Mouse (Mus musculus) intestine, postnatal 0 days (tissue): ENCODE data around the gene Abcg3. TPM values are rescaled to one million over a fixed set of nuclear protein-coding genes. Genes with fewer than 3 reads are reported as not detected.

ENCODE experiments used
- ATAC-seq: fragments of 200-750 bp; cut with Nextera tagmentation; 2 replicates; pipeline ENCODE4 v1.8.0; 2017; ENCODE audit warnings: mild to moderate bottlenecking, moderate TSS enrichment, moderate library complexity
- H3K27ac ChIP-seq: fragments of 300-500 bp; sonication (generic); 2 replicates; pipeline ENCODE4 v1.5.1; 2014; ENCODE audit warnings: mild to moderate bottlenecking, low read depth, low read length, moderate library complexity
- H3K27me3 ChIP-seq: fragments of 300-500 bp; sonication (generic); replicated peaks from 2 replicates; pipeline ENCODE4 v1.6.1; 2014; ENCODE audit warnings: low read length, mixed read lengths; ENCODE audit not compliant: control insufficient read depth, insufficient read depth
- H3K36me3 ChIP-seq: fragments of 300-500 bp; sonication (generic); 2 replicates; pipeline ENCODE4 v1.6.1; 2014; ENCODE audit warnings: mild to moderate bottlenecking, moderate library complexity; ENCODE audit not compliant: control insufficient read depth, insufficient read depth
- H3K4me1 ChIP-seq: fragments of 300-500 bp; sonication (generic); replicated peaks from 2 replicates; pipeline ENCODE4 v1.6.1; 2014; ENCODE audit warnings: antibody characterized with exemption, low read length, mixed read lengths; ENCODE audit not compliant: control insufficient read depth, insufficient read depth
- H3K4me2 ChIP-seq: fragments of 300-500 bp; sonication (generic); replicated peaks from 2 replicates; pipeline ENCODE4 v1.6.1; 2014; ENCODE audit warnings: low read depth, mild to moderate bottlenecking, moderate library complexity
- H3K4me3 ChIP-seq: fragments of 300-500 bp; sonication (generic); 2 replicates; pipeline ENCODE4 v1.5.1; 2014; ENCODE audit warnings: low read depth, low read length
- H3K9ac ChIP-seq: fragments of 300-500 bp; sonication (generic); 2 replicates; pipeline ENCODE4 v1.6.1; 2014; ENCODE audit warnings: mild to moderate bottlenecking, low read depth, low read length
- H3K9me3 ChIP-seq: fragments of 300-500 bp; sonication (generic); 2 replicates; pipeline ENCODE4 v1.6.1; 2016; ENCODE audit warnings: mixed run types; ENCODE audit not compliant: control insufficient read depth
- CTCF ChIP-seq: sonication (generic); IDR thresholded peaks from 2 replicates; pipeline ENCODE4 v1.5.1; 2016; ENCODE audit warnings: low read depth, mild to moderate bottlenecking, control low read depth, antibody characterized with exemption, moderate library complexity
- WGBS: fragments of 180-500 bp; shearing (Covaris S2); extraction: QIAGEN DNeasy Blood & Tissue Kit; methylation state at CpG from one replicate; pipeline ENCODE4 v1.1.7; 2014; 5-methylcytosine and 5-hydroxymethylcytosine counted together
- polyA plus RNA-seq: library from polyadenylated mRNA; unstranded; fragments of >200 nt; fragmentation: Nextera tagmentation; extraction: Ambion mirVana; gene quantifications from 2 replicates; pipeline ENCODE4 v1.2.1, GENCODE M21; 2015

The Abcg3 gene
- 1.6 and 1.9 TPM in 2 replicates for polyA plus RNA-seq

DNA sequence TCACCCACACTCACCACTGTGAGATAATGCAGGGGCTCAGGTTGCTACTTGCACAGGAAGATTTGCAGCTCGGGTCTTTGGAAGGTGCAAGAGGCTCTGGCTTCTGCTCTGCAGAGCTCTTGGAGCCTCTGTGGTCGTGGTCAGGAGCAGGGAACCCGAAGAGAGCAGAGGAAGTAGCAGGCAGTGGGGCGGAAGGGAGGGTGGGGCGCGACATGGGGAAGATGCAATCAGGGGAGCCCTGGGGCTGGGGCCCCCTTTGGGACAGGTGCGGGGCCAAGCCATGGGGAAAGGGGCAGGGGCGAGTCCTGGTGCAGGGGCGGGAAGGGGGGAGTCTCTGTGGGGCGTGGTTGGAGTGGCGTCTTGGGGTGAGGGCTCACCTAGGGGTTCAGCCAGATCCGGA is at the start of gene Abcg3:
Gene Abcg3, minus strand, starts transcription at position 184 of the 400 bp plus-strand sequence.
- Histone ChIP-seq H3K9me3 (no peaks in the 10 kb centered on the region), H3K4me2 (peak within 1 kb of the TSS; percentile 58), H3K9ac (no peak within 1 kb of the TSS), H3K4me1 (no peaks in the 10 kb centered on the region), H3K27ac (no peak within 1 kb of the TSS), H3K27me3 (no peaks in the 10 kb centered on the region), H3K36me3 (no peaks in the 10 kb centered on the region), H3K4me3 (peak within 1 kb of the TSS; percentile 20; the same call in 1 of the 2 replicates)
- no peak for ATAC-seq
- WGBS: 24% methylated on average over 12 of the region's 12 CpGs
- no peak for TF ChIP-seq CTCF

DNA sequence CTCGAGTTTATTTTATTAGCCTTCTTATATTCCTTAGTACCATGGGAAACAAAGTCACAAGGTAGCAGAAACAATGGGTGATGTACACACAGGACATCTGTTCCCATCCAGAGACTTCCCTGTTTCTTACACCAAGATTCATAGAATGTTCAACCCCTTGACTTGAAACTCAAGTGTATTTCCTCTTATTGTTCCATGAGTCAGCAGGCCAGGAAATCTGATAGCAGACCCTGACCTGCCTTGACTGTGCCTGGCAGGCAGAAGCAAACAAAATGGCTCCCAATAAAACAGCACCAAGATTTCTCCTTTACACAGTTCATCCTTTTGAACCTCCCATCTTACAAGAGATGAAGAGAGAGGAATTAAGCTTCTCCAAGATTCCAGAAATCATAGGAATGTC is 30.0 kb upstream of the Abcg3 start:
- TF ChIP-seq CTCF: no peak

DNA sequence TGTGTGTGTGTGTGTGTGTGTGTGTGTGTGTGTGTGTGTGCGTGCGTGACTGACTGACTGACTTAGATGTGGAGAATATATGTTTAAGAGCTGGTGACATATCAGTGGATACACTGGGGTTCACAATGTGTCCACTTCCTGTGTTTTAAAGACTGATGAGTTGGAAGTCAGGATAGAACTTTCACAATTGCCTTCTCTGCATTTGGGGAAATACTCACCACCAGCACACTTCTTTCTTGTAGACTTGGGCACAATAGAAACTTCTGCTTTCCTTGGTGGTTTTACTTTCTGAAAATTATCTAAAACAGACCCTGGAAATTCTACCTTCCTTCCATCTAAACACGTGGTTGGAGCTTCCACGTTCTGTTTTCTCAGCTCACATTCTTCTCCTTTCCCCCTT is 29.1 kb upstream of the Abcg3 start:
- Histone ChIP-seq H3K9ac (no peak overlapping the region), H3K4me2 (no peak overlapping the region), H3K9me3 (no peaks in the 10 kb centered on the region), H3K4me3 (no peak overlapping the region), H3K36me3 (no peaks in the 10 kb centered on the region), H3K27ac (no peak overlapping the region), H3K27me3 (no peaks in the 10 kb centered on the region), H3K4me1 (no peaks in the 10 kb centered on the region)
- ATAC-seq: no peak
- TF ChIP-seq CTCF: no peak
- 79% methylated on average over 4 of the region's 4 CpGs for WGBS

More for the DNA sequence above, 30.0 kb upstream of the Abcg3 start:
- Histone ChIP-seq H3K27me3 (no peaks in the 10 kb centered on the region), H3K4me2 (no peak overlapping the region), H3K4me1 (no peaks in the 10 kb centered on the region), H3K9me3 (no peaks in the 10 kb centered on the region), H3K27ac (no peak overlapping the region), H3K4me3 (no peak overlapping the region), H3K36me3 (no peaks in the 10 kb centered on the region), H3K9ac (no peak overlapping the region)
- WGBS: 74% methylated on average over 1 of the region's 1 CpGs
- ATAC-seq: no peak

DNA sequence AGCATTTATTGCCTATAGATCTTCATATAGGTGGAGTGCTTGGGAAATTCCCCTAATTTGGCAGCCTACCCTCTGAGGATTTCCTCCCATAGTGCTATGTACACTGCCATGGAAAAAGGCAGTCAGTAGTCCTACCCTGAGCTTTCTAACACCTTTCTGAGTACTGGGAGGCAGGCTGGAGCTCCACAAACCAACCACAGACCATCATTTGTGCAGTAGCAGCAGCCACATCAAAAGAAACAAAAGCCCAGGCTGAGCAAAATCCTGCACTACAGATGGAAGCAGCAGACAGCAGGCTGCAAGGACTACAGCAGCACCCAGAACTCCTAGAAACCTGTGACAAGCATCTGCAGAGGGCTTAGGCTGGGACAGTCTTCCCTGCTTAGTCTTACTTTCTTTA is 27.9 kb upstream of the Abcg3 start:
- H3K9me3 ChIP-seq: no peaks in the 10 kb centered on the region
- H3K4me1 ChIP-seq: no peaks in the 10 kb centered on the region
- ATAC-seq: no peak
- no peak overlapping the region for H3K27ac ChIP-seq
- H3K27me3 ChIP-seq: no peaks in the 10 kb centered on the region
- no peak overlapping the region for H3K9ac ChIP-seq
- no peak overlapping the region for H3K4me3 ChIP-seq
- TF ChIP-seq CTCF: no peak
- H3K36me3 ChIP-seq: no peaks in the 10 kb centered on the region
- H3K4me2 ChIP-seq: no peak overlapping the region

DNA sequence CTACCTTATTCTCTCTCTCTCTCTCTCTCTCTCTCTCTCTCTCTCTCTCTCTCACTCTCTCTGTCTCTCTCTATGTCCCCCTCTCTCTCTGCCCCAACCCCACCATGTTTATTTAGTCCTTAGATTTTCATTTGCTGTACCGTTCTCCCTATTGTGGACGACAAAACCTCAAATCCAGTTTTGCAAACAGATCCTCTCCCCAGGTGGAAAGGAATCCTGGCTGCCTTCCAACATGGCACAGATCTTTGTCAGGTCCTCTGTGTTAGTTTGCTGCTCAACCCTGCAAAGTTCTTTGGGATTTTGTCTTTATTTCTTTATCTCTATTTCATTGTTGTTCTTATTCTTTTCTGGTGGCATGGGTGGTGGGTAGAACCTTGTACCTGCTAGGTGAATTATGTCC is 6.9 kb upstream of the Abcg3 start:
- no peak overlapping the region for H3K27ac ChIP-seq
- no peaks in the 10 kb centered on the region for H3K4me1 ChIP-seq
- no peak overlapping the region for H3K4me2 ChIP-seq
- WGBS: 64% methylated on average over 2 of the region's 2 CpGs
- no peak for TF ChIP-seq CTCF
- no peak overlapping the region for H3K4me3 ChIP-seq
- no peak overlapping the region for H3K9ac ChIP-seq
- no peaks in the 10 kb centered on the region for H3K36me3 ChIP-seq
- no peaks in the 10 kb centered on the region for H3K27me3 ChIP-seq
- H3K9me3 ChIP-seq: no peaks in the 10 kb centered on the region
- no peak for ATAC-seq

DNA sequence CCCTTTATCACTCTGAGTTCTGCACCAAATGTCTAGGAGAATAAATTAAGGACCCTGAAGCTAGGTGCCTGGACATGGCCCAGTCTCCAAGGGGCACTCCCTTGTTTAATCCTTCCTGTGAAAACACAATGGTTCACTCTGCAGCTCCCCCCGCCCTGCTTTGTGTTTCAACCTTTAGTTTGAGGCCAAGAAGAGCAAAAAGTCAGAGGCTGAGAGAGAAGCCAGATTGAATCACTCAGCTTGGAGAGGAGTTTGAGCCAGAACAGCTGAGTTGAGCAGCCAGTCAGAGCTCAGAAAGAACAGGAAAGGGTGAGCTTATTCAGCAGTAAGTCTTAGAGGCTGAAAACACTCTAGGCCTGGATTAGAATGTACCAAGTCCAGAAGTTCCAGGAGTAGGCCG is 5.5 kb upstream of the Abcg3 start:
- Histone ChIP-seq H3K27me3 (no peaks in the 10 kb centered on the region), H3K4me3 (no peak overlapping the region), H3K27ac (no peak overlapping the region), H3K9ac (no peak overlapping the region), H3K36me3 (no peaks in the 10 kb centered on the region), H3K4me1 (no peaks in the 10 kb centered on the region), H3K4me2 (no peak overlapping the region), H3K9me3 (no peaks in the 10 kb centered on the region)
- 53% methylated on average over 2 of the region's 2 CpGs for WGBS
- no peak for ATAC-seq
- no peak for TF ChIP-seq CTCF

DNA sequence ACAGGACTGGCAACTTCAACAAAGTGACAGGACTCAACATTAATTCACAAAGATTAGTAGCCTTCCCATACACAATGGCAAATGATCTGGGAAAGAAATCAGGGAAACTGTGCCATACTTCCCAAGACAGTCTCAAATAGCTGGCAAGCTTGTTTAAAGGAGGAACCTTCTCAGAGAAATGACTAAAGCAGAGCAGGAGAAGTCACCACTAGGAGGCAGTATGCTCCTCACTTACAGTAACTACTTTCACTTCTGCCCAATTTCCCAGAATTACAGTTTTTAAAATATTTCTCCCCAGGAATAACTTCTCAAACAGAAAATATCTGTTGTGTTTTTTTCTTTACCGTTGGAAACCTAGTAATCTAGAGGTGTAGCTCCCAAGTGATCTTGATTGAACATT is 4.2 kb upstream of the Abcg3 start:
- peak; percentile 65 for TF ChIP-seq CTCF
- no peak for ATAC-seq
- H3K27ac ChIP-seq: no peak overlapping the region
- H3K9ac ChIP-seq: no peak overlapping the region
- no peak overlapping the region for H3K4me3 ChIP-seq
- H3K4me2 ChIP-seq: no peak overlapping the region
- H3K27me3 ChIP-seq: no peaks in the 10 kb centered on the region
- WGBS: 49% methylated on average over 1 of the region's 1 CpGs
- no peaks in the 10 kb centered on the region for H3K4me1 ChIP-seq
- no peaks in the 10 kb centered on the region for H3K36me3 ChIP-seq
- no peaks in the 10 kb centered on the region for H3K9me3 ChIP-seq
